Comparison of ENCODE assay signal across 15 mouse cellular contexts in genomic region chr9:58153095-58153494, GRCm38 (mm10). TPM values are rescaled to one million over a fixed set of nuclear protein-coding genes. Genes with fewer than 3 reads are reported as not detected.
DNase-seq lines count a peak whose midpoint lies in the region; ATAC-seq and TF ChIP-seq lines count a peak whose summit lies in the region.
"Had no signal": no experiment of that assay in that cellular context is flagged by ENCODE, and none has a peak within 500 bp of the region (broad histone marks: within the 10 kb centered on the region; RNA-seq: fewer than 3 reads in every experiment).

No protein-coding gene starts in this region.

- DNase-seq in forebrain, postnatal 0 days = peak; percentile 15
- no peak for DNase-seq in forebrain, embryonic 11.5 days (ENCODE audit: low spot score)
- no peak for DNase-seq in kidney, adult 9 months
- no peak for DNase-seq in ovary, adult 18-20 months (ENCODE audit: low spot score)
- DNase-seq in adrenal gland, postnatal 36 days = no peak
- DNase-seq: adrenal gland, adult 8-10 months; cerebellum, adult 11 months; liver; thymus, postnatal 36 days had no signal

- H3K27me3 ChIP-seq in forebrain, postnatal 0 days (ENCODE audit: insufficient read depth, low read length) = no peaks in the 10 kb centered on the region
- no peaks in the 10 kb centered on the region for H3K27me3 ChIP-seq in forebrain, embryonic 11.5 days (ENCODE audit: control insufficient read depth, insufficient read depth, low read length)
- no peaks in the 10 kb centered on the region for H3K27me3 ChIP-seq in kidney, embryonic 15.5 days
- H3K27me3 ChIP-seq in embryonic facial prominence, embryonic 13.5 days = no peaks in the 10 kb centered on the region
- H3K27me3 ChIP-seq in limb, embryonic 13.5 days = no peaks in the 10 kb centered on the region

- WGBS in forebrain, postnatal 0 days = 64% methylated on average over 3 of the region's 3 CpGs
- 90% methylated on average over 3 of the region's 3 CpGs for WGBS in forebrain, embryonic 11.5 days
- WGBS in kidney, embryonic 15.5 days = 75% methylated on average over 3 of the region's 3 CpGs
- WGBS in embryonic facial prominence, embryonic 13.5 days = 67% methylated on average over 3 of the region's 3 CpGs
- WGBS in limb, embryonic 13.5 days = 82% methylated on average over 3 of the region's 3 CpGs

- no peaks in the 10 kb centered on the region for H3K36me3 ChIP-seq in forebrain, postnatal 0 days (ENCODE audit: insufficient read depth)
- H3K36me3 ChIP-seq in forebrain, embryonic 11.5 days (ENCODE audit: control insufficient read depth, insufficient read depth, low read length) = no peaks in the 10 kb centered on the region
- H3K36me3 ChIP-seq in kidney, embryonic 15.5 days = peaks cover 24% of the 10 kb centered on the region
- peaks cover 12% of the 10 kb centered on the region; the same call in 1 of the 2 replicates for H3K36me3 ChIP-seq in embryonic facial prominence, embryonic 13.5 days
- H3K36me3 ChIP-seq in limb, embryonic 13.5 days = peaks cover 68% of the 10 kb centered on the region

- H3K27ac ChIP-seq in forebrain, postnatal 0 days (ENCODE audit: low read depth, low read length) = no peak overlapping the region
- no peak overlapping the region for H3K27ac ChIP-seq in forebrain, embryonic 11.5 days (ENCODE audit: low read depth, low read length)
- peak overlapping the region; percentile 45 for H3K27ac ChIP-seq in kidney, embryonic 15.5 days
- peak overlapping the region; percentile 76 for H3K27ac ChIP-seq in embryonic facial prominence, embryonic 13.5 days
- H3K27ac ChIP-seq in limb, embryonic 13.5 days = peak overlapping the region; percentile 80; the same call in 1 of the 2 replicates

- H3K4me2 ChIP-seq in forebrain, postnatal 0 days (ENCODE audit: low read depth) = no peak overlapping the region
- H3K4me2 ChIP-seq in forebrain, embryonic 11.5 days (ENCODE audit: low read depth, low read length, severe bottlenecking) = no peak overlapping the region
- no peak overlapping the region for H3K4me2 ChIP-seq in kidney, embryonic 15.5 days
- peak overlapping the region; percentile 1; the same call in 1 of the 2 replicates for H3K4me2 ChIP-seq in embryonic facial prominence, embryonic 13.5 days
- peak overlapping the region; percentile 91 for H3K4me2 ChIP-seq in limb, embryonic 13.5 days (replicated peaks)

- no peak overlapping the region for H3K9ac ChIP-seq in forebrain, postnatal 0 days
- no peak overlapping the region for H3K9ac ChIP-seq in forebrain, embryonic 11.5 days (ENCODE audit: low read length)
- no peak overlapping the region for H3K9ac ChIP-seq in kidney, embryonic 15.5 days
- peak overlapping the region; percentile 46; the same call in 1 of the 2 replicates for H3K9ac ChIP-seq in embryonic facial prominence, embryonic 13.5 days
- peak overlapping the region; percentile 53; the same call in 1 of the 2 replicates for H3K9ac ChIP-seq in limb, embryonic 13.5 days

- peak; percentile 77 for ATAC-seq in forebrain, postnatal 0 days
- no peak for ATAC-seq in forebrain, embryonic 11.5 days (replicated peaks; ENCODE audit: low FRiP score)
- no peak for ATAC-seq in kidney, embryonic 15.5 days (replicated peaks; ENCODE audit: low FRiP score)
- no peak for ATAC-seq in embryonic facial prominence, embryonic 13.5 days (ENCODE audit: insufficient number of reproducible peaks, insufficient read depth, low FRiP score, low TSS enrichment, low read depth)
- no peak for ATAC-seq in limb, embryonic 13.5 days (ENCODE audit: low FRiP score, low read depth)

- TF ChIP-seq CTCF in forebrain, postnatal 0 days (IDR thresholded peaks at IDR 0.05; ENCODE audit: low read depth) = no peak

- H3K4me3 ChIP-seq in forebrain, postnatal 0 days (ENCODE audit: low read depth, low read length) = no peak overlapping the region
- no peak overlapping the region for H3K4me3 ChIP-seq in forebrain, embryonic 11.5 days (ENCODE audit: low read depth, low read length)
- H3K4me3 ChIP-seq in kidney, embryonic 15.5 days (replicated peaks) = no peak overlapping the region
- H3K4me3 ChIP-seq in embryonic facial prominence, embryonic 13.5 days = no peak overlapping the region
- H3K4me3 ChIP-seq in limb, embryonic 13.5 days = no peak overlapping the region
- H3K4me3 ChIP-seq: myocyte had no signal

- no peaks in the 10 kb centered on the region for H3K9me3 ChIP-seq in forebrain, postnatal 0 days (ENCODE audit: low read length)
- no peaks in the 10 kb centered on the region for H3K9me3 ChIP-seq in forebrain, embryonic 11.5 days (ENCODE audit: control insufficient read depth, low read length)
- H3K9me3 ChIP-seq in kidney, embryonic 15.5 days (replicated peaks) = no peaks in the 10 kb centered on the region
- H3K9me3 ChIP-seq in embryonic facial prominence, embryonic 13.5 days = no peaks in the 10 kb centered on the region
- H3K9me3 ChIP-seq in limb, embryonic 13.5 days = no peaks in the 10 kb centered on the region

- H3K4me1 ChIP-seq in forebrain, postnatal 0 days (ENCODE audit: insufficient read depth) = no peaks in the 10 kb centered on the region
- H3K4me1 ChIP-seq in forebrain, embryonic 11.5 days (replicated peaks; ENCODE audit: control insufficient read depth, insufficient read depth, low read length) = 0 out of 2 replicates have a peak, but pooled peaks cover 2% of the 10 kb centered on the region
- peaks cover 45% of the 10 kb centered on the region for H3K4me1 ChIP-seq in kidney, embryonic 15.5 days
- H3K4me1 ChIP-seq in embryonic facial prominence, embryonic 13.5 days = peaks cover 58% of the 10 kb centered on the region
- H3K4me1 ChIP-seq in limb, embryonic 13.5 days = peaks cover 70% of the 10 kb centered on the region

RNA-seq across cellular contexts. Expression of gene Ccdc33, which starts 34.5 kb away (rescaled TPM):
- total RNA-seq in forebrain, postnatal 0 days (2014; rRNA removed) = 0.38 and 3.0 TPM in 2 replicates
- 1.1 and 1.5 TPM in 2 replicates for polyA plus RNA-seq in forebrain, postnatal 0 days (2015; fragmentation: Nextera tagmentation; extraction: Ambion mirVana)
- 0.88 and 1.1 TPM in 2 replicates for polyA plus RNA-seq in forebrain, embryonic 11.5 days (2014; fragmentation: Nextera tagmentation; extraction: Ambion mirVana)
- 0.29 and 0.44 TPM in 2 replicates for polyA plus RNA-seq in kidney, embryonic 15.5 days (2015; fragmentation: Nextera tagmentation; extraction: Ambion mirVana)
- polyA plus RNA-seq in embryonic facial prominence, embryonic 13.5 days (2015; fragmentation: Nextera tagmentation; extraction: Ambion mirVana) = 0.83 TPM in 1 of 2 replicates, not detected in the other
- 0.15 and 0.20 TPM in 2 replicates for polyA plus RNA-seq in limb, embryonic 13.5 days (2015; fragmentation: Nextera tagmentation; extraction: Ambion mirVana)
- total RNA-seq in adrenal gland, postnatal 36 days (2021) = under 1 TPM in 1 of 2 experiments, not detected in 1; 0.99 TPM
- total RNA-seq: heart, postnatal 10 days; megakaryocyte progenitor cell, adult 5-6 weeks had no signal
- polyA plus RNA-seq: myocyte had no signal

RNA-seq across cellular contexts. Expression of gene Islr, which starts 51.0 kb away (rescaled TPM):
- 31.0 and 45.8 TPM in 2 replicates for total RNA-seq in forebrain, postnatal 0 days (2014; rRNA removed)
- 27.4 and 32.2 TPM in 2 replicates for polyA plus RNA-seq in forebrain, postnatal 0 days (2015; fragmentation: Nextera tagmentation; extraction: Ambion mirVana)
- polyA plus RNA-seq in forebrain, embryonic 11.5 days (2014; fragmentation: Nextera tagmentation; extraction: Ambion mirVana) = 9.4 and 11.7 TPM in 2 replicates
- polyA plus RNA-seq in kidney, embryonic 15.5 days (2015; fragmentation: Nextera tagmentation; extraction: Ambion mirVana) = 78.7 and 94.7 TPM in 2 replicates
- 75.6 and 79.6 TPM in 2 replicates for polyA plus RNA-seq in embryonic facial prominence, embryonic 13.5 days (2015; fragmentation: Nextera tagmentation; extraction: Ambion mirVana)
- polyA plus RNA-seq in limb, embryonic 13.5 days (2015; fragmentation: Nextera tagmentation; extraction: Ambion mirVana) = 207 and 210 TPM in 2 replicates
- 10 to 100 TPM; 23.7 to 32.1 TPM for total RNA-seq in adrenal gland, postnatal 36 days (2021)
- total RNA-seq: megakaryocyte progenitor cell, adult 5-6 weeks had no signal

RNA-seq across cellular contexts. Expression of gene Islr2, which starts 51.0 kb away (rescaled TPM):
- 612 and 779 TPM in 2 replicates for total RNA-seq in forebrain, postnatal 0 days (2014; rRNA removed)
- 54.0 and 58.3 TPM in 2 replicates for polyA plus RNA-seq in forebrain, postnatal 0 days (2015; fragmentation: Nextera tagmentation; extraction: Ambion mirVana)
- 18.1 and 21.1 TPM in 2 replicates for polyA plus RNA-seq in forebrain, embryonic 11.5 days (2014; fragmentation: Nextera tagmentation; extraction: Ambion mirVana)
- polyA plus RNA-seq in kidney, embryonic 15.5 days (2015; fragmentation: Nextera tagmentation; extraction: Ambion mirVana) = 0.39 and 0.51 TPM in 2 replicates
- 0.76 and 1.4 TPM in 2 replicates for polyA plus RNA-seq in embryonic facial prominence, embryonic 13.5 days (2015; fragmentation: Nextera tagmentation; extraction: Ambion mirVana)
- polyA plus RNA-seq in limb, embryonic 13.5 days (2015; fragmentation: Nextera tagmentation; extraction: Ambion mirVana) = 2.0 and 2.1 TPM in 2 replicates
- total RNA-seq in adrenal gland, postnatal 36 days (2021) = 1 to 10 TPM; 2.3 to 3.3 TPM
- total RNA-seq: megakaryocyte progenitor cell, adult 5-6 weeks had no signal

Comparison
In these comparisons a context has a peak if more than half of its experiments do, and no peak if none do; other contexts are left out.
1. H3K27ac ChIP-seq: peak in kidney, embryonic 15.5 days (single experiment), embryonic facial prominence, embryonic 13.5 days (single experiment) and limb, embryonic 13.5 days (single experiment); none in forebrain, postnatal 0 days (single experiment) and forebrain, embryonic 11.5 days (single experiment).
2. H3K4me2 ChIP-seq: peak in embryonic facial prominence, embryonic 13.5 days (single experiment) and limb, embryonic 13.5 days (single experiment); none in forebrain, postnatal 0 days (single experiment), forebrain, embryonic 11.5 days (single experiment) and kidney, embryonic 15.5 days (single experiment).
3. H3K9ac ChIP-seq: peak in embryonic facial prominence, embryonic 13.5 days (single experiment) and limb, embryonic 13.5 days (single experiment); none in forebrain, postnatal 0 days (single experiment), forebrain, embryonic 11.5 days (single experiment) and kidney, embryonic 15.5 days (single experiment).